Mouse (Mus musculus): ENCODE results near the gene Dock8. TPM values are rescaled to one million over a fixed set of nuclear protein-coding genes. Genes with fewer than 3 reads are reported as not detected.
A peak's percentile ranks its signal among the peaks of the same experiment; 100 is the strongest.

The Dock8 gene
- polyA plus RNA-seq, 1 experiment: 17.8 TPM

- DNase-seq: no peak
- TF ChIP-seq CTCF (conservative IDR thresholded peaks at IDR 0.05; ENCODE audit: insufficient read depth, insufficient read length, low read depth, low read length) (no peak), POLR2A (IDR thresholded peaks at IDR 0.05; ENCODE audit: low read depth, low read length) (no peak)
- no peak overlapping the region for H3K4me3 ChIP-seq (ENCODE audit: insufficient read depth, low read depth, low read length)
- H3K36me3 ChIP-seq (ENCODE audit: control insufficient read depth, insufficient read depth, low read length): 0 out of 2 replicates have a peak, but pooled peaks cover 3% of the 10 kb centered on the region
- no peak overlapping the region for H3K27ac ChIP-seq (ENCODE audit: insufficient read depth, low read depth, low read length)
- H3K4me1 ChIP-seq (ENCODE audit: control insufficient read depth, insufficient read depth, low read length): no peaks in the 10 kb centered on the region
- WGBS: 67% methylated on average over 9 of the region's 9 CpGs
- no peaks in the 10 kb centered on the region for H3K27me3 ChIP-seq (replicated peaks; ENCODE audit: control insufficient read depth, insufficient read depth, low read length)
Measured at GRCm38 (mm10) chr19:25105682-25106081, 106.3 kb downstream of the Dock8 start.

GRCm38 (mm10) chr19:25106315-25106714 is 107.0 kb downstream of the Dock8 start:
- WGBS: 94% methylated on average over 8 of the region's 8 CpGs
- Histone ChIP-seq H3K36me3 (ENCODE audit: control insufficient read depth, insufficient read depth, low read length) (0 out of 2 replicates have a peak, but pooled peaks cover 3% of the 10 kb centered on the region), H3K4me1 (ENCODE audit: control insufficient read depth, insufficient read depth, low read length) (no peaks in the 10 kb centered on the region), H3K27ac (ENCODE audit: insufficient read depth, low read depth, low read length) (no peak overlapping the region), H3K27me3 (replicated peaks; ENCODE audit: control insufficient read depth, insufficient read depth, low read length) (no peaks in the 10 kb centered on the region), H3K4me3 (ENCODE audit: insufficient read depth, low read depth, low read length) (no peak overlapping the region)
- no peak for TF ChIP-seq CTCF (conservative IDR thresholded peaks at IDR 0.05; ENCODE audit: insufficient read depth, insufficient read length, low read depth, low read length)
- no peak for TF ChIP-seq POLR2A (IDR thresholded peaks at IDR 0.05; ENCODE audit: low read depth, low read length)
- no peak for DNase-seq

- Histone ChIP-seq H3K4me1 (ENCODE audit: control insufficient read depth, insufficient read depth, low read length) (no peaks in the 10 kb centered on the region), H3K36me3 (ENCODE audit: control insufficient read depth, insufficient read depth, low read length) (0 out of 2 replicates have a peak, but pooled peaks cover 3% of the 10 kb centered on the region), H3K27me3 (replicated peaks; ENCODE audit: control insufficient read depth, insufficient read depth, low read length) (no peaks in the 10 kb centered on the region), H3K4me3 (ENCODE audit: insufficient read depth, low read depth, low read length) (no peak overlapping the region), H3K27ac (ENCODE audit: insufficient read depth, low read depth, low read length) (no peak overlapping the region)
- TF ChIP-seq CTCF (conservative IDR thresholded peaks at IDR 0.05; ENCODE audit: insufficient read depth, insufficient read length, low read depth, low read length): peak; percentile 35
- no peak for TF ChIP-seq POLR2A (IDR thresholded peaks at IDR 0.05; ENCODE audit: low read depth, low read length)
- DNase-seq: no peak
- WGBS: 26% methylated on average over 4 of the region's 4 CpGs
Measured at GRCm38 (mm10) chr19:25107417-25107816, 108.1 kb downstream of the Dock8 start.

GRCm38 (mm10) chr19:25111591-25112233 is 112.4 kb downstream of the Dock8 start:
- Histone ChIP-seq H3K36me3 (ENCODE audit: control insufficient read depth, insufficient read depth, low read length) (no peaks in the 10 kb centered on the region), H3K4me1 (ENCODE audit: control insufficient read depth, insufficient read depth, low read length) (no peaks in the 10 kb centered on the region), H3K27me3 (replicated peaks; ENCODE audit: control insufficient read depth, insufficient read depth, low read length) (no peaks in the 10 kb centered on the region), H3K27ac (ENCODE audit: insufficient read depth, low read depth, low read length) (no peak overlapping the region), H3K4me3 (ENCODE audit: insufficient read depth, low read depth, low read length) (no peak overlapping the region)
- peak; percentile 51 for DNase-seq
- 45% methylated on average over 18 of the region's 18 CpGs for WGBS
- TF ChIP-seq CTCF (conservative IDR thresholded peaks at IDR 0.05; ENCODE audit: insufficient read depth, insufficient read length, low read depth, low read length) (no peak), POLR2A (IDR thresholded peaks at IDR 0.05; ENCODE audit: low read depth, low read length) (no peak)

GRCm38 (mm10) chr19:25116981-25117380 is 117.6 kb downstream of the Dock8 start:
- no peaks in the 10 kb centered on the region for H3K4me1 ChIP-seq (ENCODE audit: control insufficient read depth, insufficient read depth, low read length)
- TF ChIP-seq POLR2A (IDR thresholded peaks at IDR 0.05; ENCODE audit: low read depth, low read length) (no peak), CTCF (conservative IDR thresholded peaks at IDR 0.05; ENCODE audit: insufficient read depth, insufficient read length, low read depth, low read length) (no peak)
- H3K27ac ChIP-seq (ENCODE audit: insufficient read depth, low read depth, low read length): no peak overlapping the region
- no peak overlapping the region for H3K4me3 ChIP-seq (ENCODE audit: insufficient read depth, low read depth, low read length)
- WGBS: 76% methylated on average over 2 of the region's 2 CpGs
- no peak for DNase-seq
- no peaks in the 10 kb centered on the region for H3K27me3 ChIP-seq (replicated peaks; ENCODE audit: control insufficient read depth, insufficient read depth, low read length)
- H3K36me3 ChIP-seq (ENCODE audit: control insufficient read depth, insufficient read depth, low read length): no peaks in the 10 kb centered on the region

GRCm38 (mm10) chr19:25122417-25122816 is 123.1 kb downstream of the Dock8 start:
- no peak for TF ChIP-seq CTCF (conservative IDR thresholded peaks at IDR 0.05; ENCODE audit: insufficient read depth, insufficient read length, low read depth, low read length)
- TF ChIP-seq POLR2A (IDR thresholded peaks at IDR 0.05; ENCODE audit: low read depth, low read length): no peak
- no peaks in the 10 kb centered on the region for H3K36me3 ChIP-seq (ENCODE audit: control insufficient read depth, insufficient read depth, low read length)
- no peaks in the 10 kb centered on the region for H3K27me3 ChIP-seq (replicated peaks; ENCODE audit: control insufficient read depth, insufficient read depth, low read length)
- DNase-seq: no peak
- 78% methylated on average over 8 of the region's 8 CpGs for WGBS
- no peak overlapping the region for H3K27ac ChIP-seq (ENCODE audit: insufficient read depth, low read depth, low read length)
- H3K4me3 ChIP-seq (ENCODE audit: insufficient read depth, low read depth, low read length): no peak overlapping the region
- H3K4me1 ChIP-seq (ENCODE audit: control insufficient read depth, insufficient read depth, low read length): no peaks in the 10 kb centered on the region

- no peaks in the 10 kb centered on the region for H3K4me1 ChIP-seq (ENCODE audit: control insufficient read depth, insufficient read depth, low read length)
- 64% methylated on average over 13 of the region's 13 CpGs for WGBS
- TF ChIP-seq CTCF (conservative IDR thresholded peaks at IDR 0.05; ENCODE audit: insufficient read depth, insufficient read length, low read depth, low read length) (no peak), POLR2A (IDR thresholded peaks at IDR 0.05; ENCODE audit: low read depth, low read length) (no peak)
- no peaks in the 10 kb centered on the region for H3K27me3 ChIP-seq (replicated peaks; ENCODE audit: control insufficient read depth, insufficient read depth, low read length)
- no peaks in the 10 kb centered on the region for H3K36me3 ChIP-seq (ENCODE audit: control insufficient read depth, insufficient read depth, low read length)
- DNase-seq: peak; percentile 24
- no peak overlapping the region for H3K27ac ChIP-seq (ENCODE audit: insufficient read depth, low read depth, low read length)
- H3K4me3 ChIP-seq (ENCODE audit: insufficient read depth, low read depth, low read length): no peak overlapping the region
Measured at GRCm38 (mm10) chr19:25123031-25123430, 123.7 kb downstream of the Dock8 start.
